Mouse (Mus musculus): ENCODE measurements around the gene U2af2.

The U2af2 gene

GRCm38 (mm10) chr7:5125549-5126406 lies 63.8 kb downstream of the U2af2 start, which contains the start of gene Rasl2-9:
Gene Rasl2-9, minus strand, starts transcription at chr7:5125950.
- peak; percentile 12 to 21 for DNase-seq
